Mouse (Mus musculus): Measurements from ENCODE around the gene Prr23a2.
"Not testable (repeated sequence)": the region's sequence is repeated elsewhere in the genome, so short reads cannot be mapped to it uniquely, and the experiment has no call there.

Prr23a2 gene

GRCm38 (mm10) chr9:98856210-98856609, at the start of gene Prr23a2:
Gene Prr23a2 (plus strand): TSS chr9:98856494.
- DNase-seq: no peak

GRCm38 (mm10) chr9:98807631-98808030, 48.7 kb upstream of the Prr23a2 start:
- DNase-seq: no peak

- not testable (repeated sequence) for DNase-seq
These were observed 46.8 kb upstream of the Prr23a2 start for GRCm38 (mm10) chr9:98809526-98809925.

- no peak for DNase-seq
These were observed 40.2 kb upstream of the Prr23a2 start for GRCm38 (mm10) chr9:98816066-98816465.

GRCm38 (mm10) chr9:98817592-98817991, 38.7 kb upstream of the Prr23a2 start:
- no peak for DNase-seq

- no peak for DNase-seq
These were observed 37.3 kb upstream of the Prr23a2 start for GRCm38 (mm10) chr9:98818971-98819370.

GRCm38 (mm10) chr9:98819481-98819880, 36.8 kb upstream of the Prr23a2 start:
- no peak for DNase-seq

- DNase-seq: no peak
These were observed 35.8 kb upstream of the Prr23a2 start for GRCm38 (mm10) chr9:98820461-98820860.

- DNase-seq: no peak
These were observed 35.2 kb upstream of the Prr23a2 start for GRCm38 (mm10) chr9:98821067-98821466.

GRCm38 (mm10) chr9:98823805-98824204, 32.5 kb upstream of the Prr23a2 start:
- no peak for DNase-seq

- DNase-seq: no peak
These were observed 26.8 kb upstream of the Prr23a2 start for GRCm38 (mm10) chr9:98829508-98829907.

- DNase-seq: no peak
These were observed 18.7 kb upstream of the Prr23a2 start for GRCm38 (mm10) chr9:98837537-98838074.

GRCm38 (mm10) chr9:98842117-98842516, 14.2 kb upstream of the Prr23a2 start, which contains the start of gene Prr23a1:
Gene Prr23a1 (plus strand): TSS chr9:98842503.
- no peak for DNase-seq

- no peak for DNase-seq
These were observed 7.2 kb downstream of the Prr23a2 start for GRCm38 (mm10) chr9:98863463-98863862.

GRCm38 (mm10) chr9:98864571-98864970, 8.3 kb downstream of the Prr23a2 start, which contains the start of gene Prr23a3:
Gene Prr23a3 (plus strand): TSS chr9:98864767.
- no peak for DNase-seq

- no peak for DNase-seq
These were observed 45.2 kb downstream of the Prr23a2 start for GRCm38 (mm10) chr9:98901486-98901885.

- no peak for DNase-seq
These were observed 46.5 kb downstream of the Prr23a2 start, which contains the start of gene 7420426K07Rik for GRCm38 (mm10) chr9:98902819-98903218. Gene 7420426K07Rik (plus strand): TSS chr9:98903119.

All from B cell, adult 2 months (primary cell).